Mouse (Mus musculus) frontal cortex, adult 2 months (tissue): ENCODE data around the gene H2afj. TPM values are rescaled to one million over a fixed set of nuclear protein-coding genes. Genes with fewer than 3 reads are reported as not detected.

Source experiments
- DNase-seq, 2 experiments: peaks; one replicate each; pipeline ENCODE4 v3.0.0; 2022; ENCODE audit warnings: low spot score in 1 of 2; ENCODE audit errors: extremely low spot score in 1 of 2
- polyA plus RNA-seq: library from polyadenylated mRNA; depleted of rRNA; stranded (reverse); fragments of >200 nt; gene quantifications from 2 replicates; pipeline ENCODE4 v1.2.3, GENCODE M21; 2012

The H2afj gene
- polyA plus RNA-seq, 1 experiment: 103 TPM

DNA sequence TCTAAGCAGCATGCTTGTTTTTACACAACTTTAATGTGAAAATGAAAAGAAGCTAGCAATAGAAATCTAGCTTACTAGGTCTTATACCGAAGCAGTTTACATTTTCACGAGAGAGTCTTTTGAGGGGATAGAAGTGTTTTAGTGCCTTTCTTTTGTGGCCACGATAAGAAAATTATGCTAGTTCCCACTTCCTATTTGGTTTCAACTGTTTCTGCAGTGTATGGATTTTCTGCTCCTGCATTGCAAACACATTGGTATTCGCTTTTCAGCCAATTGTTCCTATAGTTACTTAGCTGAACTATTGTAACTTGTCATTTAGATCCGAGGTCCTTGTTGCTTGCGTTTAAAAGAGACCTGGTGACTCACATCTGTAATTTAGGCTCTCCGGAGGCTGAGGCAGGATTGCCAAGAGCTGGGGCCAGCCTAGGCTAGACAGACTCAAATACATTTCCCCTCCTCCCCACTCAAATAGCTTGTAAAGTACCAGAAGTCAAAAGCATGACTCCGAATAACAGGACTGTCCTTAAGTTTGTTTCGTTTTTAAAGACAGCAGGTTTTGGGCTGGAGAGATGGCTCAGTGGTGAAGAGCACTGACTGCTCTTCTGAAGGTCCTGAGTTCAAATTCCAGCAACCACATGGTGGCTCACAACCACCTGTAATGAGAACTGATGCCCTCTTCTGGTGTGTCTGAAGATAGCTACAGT is 3.2 kb upstream of the H2afj start:
- DNase-seq: no peak

- no peak for DNase-seq
Observed at GRCm38 (mm10) chr6:136805409-136805775, 2.7 kb upstream of the H2afj start.

DNA sequence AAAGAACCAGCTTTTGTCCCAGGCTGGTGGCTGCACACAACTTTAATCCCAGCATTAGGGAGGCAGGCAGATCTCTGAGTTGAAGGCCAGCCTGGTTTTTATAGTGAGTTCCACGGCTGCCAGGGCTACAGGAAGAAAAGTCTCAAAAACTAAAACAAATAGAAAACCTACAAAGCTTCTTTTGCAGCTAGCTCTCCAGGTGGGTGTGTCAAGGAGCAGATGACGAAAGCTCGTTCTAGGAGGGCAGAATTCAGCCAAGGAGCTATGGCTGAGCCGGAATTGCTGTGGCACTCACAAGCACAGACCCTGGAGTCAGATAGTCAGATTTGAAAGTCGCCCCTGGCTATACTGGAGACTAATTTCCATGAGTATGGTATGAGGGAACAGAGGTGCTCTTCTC is 1.2 kb upstream of the H2afj start:
- no peak for DNase-seq

DNA sequence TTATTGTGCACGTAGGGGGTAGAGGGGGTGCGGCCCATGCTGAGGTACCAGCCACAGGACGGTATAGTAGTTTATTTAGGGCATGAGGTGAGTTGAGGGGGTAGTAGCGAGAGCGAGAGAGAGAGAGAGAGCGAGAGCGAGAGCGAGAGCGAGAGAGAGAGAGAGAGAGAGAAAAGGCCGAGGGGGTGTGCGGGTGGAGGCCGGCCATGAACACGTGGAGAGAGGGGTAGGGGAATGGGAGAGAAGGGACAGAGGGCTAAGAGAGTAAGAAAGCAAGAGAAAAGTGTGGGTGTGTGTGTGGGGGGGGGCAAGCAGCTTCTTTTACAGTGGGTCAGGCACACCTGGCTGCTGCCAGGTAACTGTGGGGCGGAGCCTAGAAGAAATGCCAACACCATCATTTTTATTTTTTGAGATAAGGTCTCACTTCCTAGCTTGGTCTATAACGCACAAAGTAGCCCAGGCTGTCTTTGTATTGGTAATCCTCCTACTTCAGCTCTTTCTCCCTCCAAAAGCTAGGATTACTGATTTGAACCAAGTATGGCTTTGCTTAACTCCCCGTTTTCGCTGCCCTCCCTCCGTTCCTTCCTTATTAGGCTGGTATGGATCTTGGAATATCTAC is 540 bp upstream of the H2afj start:
- DNase-seq: no peak

DNA sequence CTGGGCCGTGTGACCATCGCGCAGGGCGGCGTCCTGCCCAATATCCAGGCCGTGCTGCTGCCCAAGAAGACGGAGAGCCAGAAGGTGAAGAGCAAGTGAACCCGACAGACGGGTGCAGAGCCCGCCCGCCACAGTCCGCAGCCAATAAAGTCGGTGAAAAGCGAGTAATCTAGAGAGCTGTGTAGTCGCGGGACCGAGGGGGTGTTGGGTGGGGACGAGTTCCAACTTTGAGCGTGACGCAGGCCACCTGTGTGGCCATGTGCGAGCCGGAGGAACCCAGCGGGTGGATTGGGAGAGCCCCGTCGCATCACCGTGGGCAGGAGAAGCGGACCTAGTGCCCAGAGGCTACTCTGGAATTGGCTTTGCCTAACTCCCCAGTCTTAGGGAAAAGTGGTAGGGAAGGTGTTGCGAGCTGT is 595 bp downstream of the H2afj start:
- peak in 1 of 2 experiments; percentile 54 for DNase-seq

DNA sequence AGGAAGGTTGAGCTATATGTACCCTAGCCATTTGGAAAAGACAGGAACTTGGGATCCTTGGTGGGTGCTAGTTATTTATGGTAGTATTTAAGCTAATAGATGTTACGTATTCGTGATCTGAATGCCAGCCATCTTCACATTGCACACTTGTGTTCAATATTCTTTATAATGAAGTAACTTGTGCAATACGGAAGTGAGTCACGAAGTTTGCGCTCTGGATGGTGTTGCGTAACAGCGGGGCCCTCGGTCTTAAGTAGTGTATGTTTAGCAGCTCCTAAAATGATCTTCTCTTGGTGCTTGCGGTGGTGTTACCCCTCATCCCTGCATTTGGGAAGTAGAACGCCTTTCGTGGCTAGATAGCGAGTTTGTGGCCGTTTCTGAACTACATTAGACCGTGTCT is 1.0 kb downstream of the H2afj start:
- DNase-seq: peak in 1 of 2 experiments; percentile 57

- DNase-seq: no peak
Observed at GRCm38 (mm10) chr6:136809673-136810072, 1.6 kb downstream of the H2afj start.

DNA sequence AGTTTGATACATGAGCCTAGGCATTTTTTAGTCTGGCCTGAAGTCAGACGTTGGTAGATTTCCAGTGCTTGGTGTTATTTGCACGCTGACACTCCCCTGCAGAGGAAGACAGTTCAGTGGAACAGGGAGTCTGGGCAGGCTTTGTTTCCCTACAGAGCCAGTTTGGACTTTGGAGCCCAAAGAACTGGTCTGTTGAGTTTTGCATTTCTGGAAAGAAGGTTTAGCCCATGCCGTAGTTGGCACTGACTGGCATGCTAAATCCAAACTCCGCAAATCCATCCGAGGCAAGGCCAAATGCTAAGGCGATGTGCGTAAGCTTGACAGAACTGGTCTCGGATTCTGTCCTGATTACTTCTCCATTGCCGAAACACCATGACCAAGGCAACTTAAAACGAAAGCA is 3.2 kb downstream of the H2afj start:
- DNase-seq: no peak

DNA sequence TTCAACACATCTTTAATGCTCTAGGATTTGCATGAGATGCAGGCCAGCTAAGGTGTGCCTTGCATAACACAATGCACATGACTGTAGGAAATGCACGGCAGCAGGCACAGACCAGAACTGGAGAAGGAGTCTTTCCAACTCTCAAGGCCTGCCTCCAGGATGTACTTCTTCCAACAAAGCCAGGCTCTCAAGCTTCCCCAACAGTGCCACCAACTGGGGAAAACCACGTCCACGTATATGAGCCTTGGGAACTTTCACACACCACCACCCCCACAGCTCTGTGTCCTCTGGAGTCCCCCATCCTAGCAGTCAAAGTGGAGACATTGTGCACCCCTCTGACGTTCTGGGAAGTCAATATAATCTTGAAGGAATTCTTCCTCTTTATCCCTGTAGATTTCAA is 5.1 kb downstream of the H2afj start:
- DNase-seq: peak in 1 of 2 experiments; percentile 54

DNA sequence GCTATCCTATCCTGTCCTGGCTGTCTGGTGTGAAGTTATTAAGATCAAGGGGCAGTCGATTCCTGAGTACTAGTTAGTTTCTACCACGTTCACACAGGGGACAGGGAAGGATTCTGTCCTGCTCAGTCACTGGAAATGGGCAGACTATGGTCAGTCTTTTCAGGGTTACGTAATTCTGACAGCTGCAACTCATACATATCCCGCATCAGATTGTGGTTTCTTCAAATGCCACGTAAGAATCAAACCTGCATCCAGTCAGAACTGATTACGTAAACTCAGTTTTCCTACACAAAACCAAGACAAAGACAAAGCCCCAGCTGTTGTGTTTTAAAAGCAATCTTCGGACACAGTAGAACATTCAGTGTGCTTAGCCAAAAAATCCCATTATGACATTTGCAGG is 7.3 kb downstream of the H2afj start:
- DNase-seq: no peak

GRCm38 (mm10) chr6:136816826-136817225 is 8.8 kb downstream of the H2afj start:
- no peak for DNase-seq

- DNase-seq: peak; percentile 91
Observed at GRCm38 (mm10) chr6:136817549-136817948, 9.5 kb downstream of the H2afj start.

- no peak for DNase-seq
Observed at GRCm38 (mm10) chr6:136820381-136820780, 12.3 kb downstream of the H2afj start.

- DNase-seq: no peak
Observed at GRCm38 (mm10) chr6:136821086-136821485, 13.0 kb downstream of the H2afj start.

GRCm38 (mm10) chr6:136824987-136825386 is 16.9 kb downstream of the H2afj start:
- DNase-seq: no peak

DNA sequence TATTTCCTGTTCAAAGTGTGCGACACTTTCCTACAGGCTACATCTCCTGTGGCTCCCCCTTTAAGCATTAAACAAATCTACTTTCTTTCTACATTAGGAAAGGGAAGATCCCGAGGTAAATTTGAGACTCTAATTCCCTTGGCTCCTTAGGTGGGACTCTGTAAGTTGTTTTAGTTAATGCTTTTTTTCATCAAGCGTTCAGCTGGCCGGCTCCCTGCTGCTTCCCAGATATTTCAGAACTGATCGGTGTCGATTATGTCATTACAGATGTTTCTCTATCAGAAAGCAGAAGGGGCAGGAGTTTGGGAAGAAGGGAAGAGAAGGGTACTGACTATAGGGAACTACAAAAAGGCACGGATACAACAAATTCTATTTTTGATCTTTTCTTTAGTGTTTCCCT is 19.1 kb downstream of the H2afj start:
- no peak for DNase-seq

DNA sequence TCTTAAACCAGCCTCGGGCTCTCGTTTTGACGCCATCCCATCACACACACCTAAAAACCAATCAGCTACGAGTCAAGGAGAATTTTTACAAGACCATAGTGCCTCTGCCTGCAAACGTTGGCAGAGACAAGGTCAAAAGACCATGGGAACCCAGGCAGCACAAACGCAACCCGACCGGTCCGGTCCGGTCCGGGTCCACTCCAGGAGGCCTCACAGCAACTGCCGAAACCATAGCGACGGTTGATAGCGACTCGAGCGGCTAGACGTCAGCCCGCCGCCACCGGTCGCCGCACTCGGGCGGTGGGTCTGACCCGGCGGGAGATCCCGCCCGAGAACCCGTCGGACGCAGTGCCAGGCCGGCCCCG is 19.5 kb downstream of the H2afj start, which contains the start of gene BC049715:
BC049715 (plus strand) TSS at position 111 of the 365 bp plus-strand sequence.
- DNase-seq: no peak

DNA sequence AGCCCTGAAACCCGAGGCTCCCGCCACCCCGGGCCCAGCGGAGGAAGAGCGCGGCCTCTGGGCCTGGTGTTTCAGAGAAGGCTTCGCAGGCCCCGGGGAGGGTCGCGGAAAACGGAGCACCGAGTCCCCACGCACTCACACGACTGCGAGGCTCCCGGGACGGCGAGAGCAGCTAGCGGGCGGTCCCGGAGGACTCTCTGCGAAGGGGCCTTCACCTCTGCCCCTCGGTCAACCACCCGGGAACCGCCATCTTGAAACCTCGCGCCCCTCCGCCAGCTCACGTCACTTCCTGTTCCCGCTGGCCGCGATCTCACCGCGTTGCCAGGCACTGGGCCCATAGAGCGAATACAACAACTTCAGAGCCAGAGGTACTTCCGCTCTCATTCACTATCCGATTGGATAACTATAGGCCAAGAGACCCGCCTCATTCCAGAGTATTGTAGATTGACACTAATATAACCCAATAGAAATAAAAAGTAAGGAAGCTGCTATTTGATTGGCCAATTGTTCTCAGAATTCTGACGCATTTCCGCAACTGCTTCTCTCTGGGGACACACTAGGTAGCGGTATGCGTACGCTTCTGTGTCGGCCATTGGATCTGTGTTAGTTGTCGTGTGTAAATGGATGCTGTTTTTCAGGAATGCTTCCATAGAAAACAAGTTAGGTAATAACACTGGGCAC is 20.0 kb downstream of the H2afj start, which contains the start of gene Wbp11:
Wbp11 (minus strand) TSS at position 353 of the 681 bp plus-strand sequence.
- DNase-seq: peak; percentile 97 to 98

- no peak for DNase-seq
Observed at GRCm38 (mm10) chr6:136828681-136829080, 20.6 kb downstream of the H2afj start.

DNA sequence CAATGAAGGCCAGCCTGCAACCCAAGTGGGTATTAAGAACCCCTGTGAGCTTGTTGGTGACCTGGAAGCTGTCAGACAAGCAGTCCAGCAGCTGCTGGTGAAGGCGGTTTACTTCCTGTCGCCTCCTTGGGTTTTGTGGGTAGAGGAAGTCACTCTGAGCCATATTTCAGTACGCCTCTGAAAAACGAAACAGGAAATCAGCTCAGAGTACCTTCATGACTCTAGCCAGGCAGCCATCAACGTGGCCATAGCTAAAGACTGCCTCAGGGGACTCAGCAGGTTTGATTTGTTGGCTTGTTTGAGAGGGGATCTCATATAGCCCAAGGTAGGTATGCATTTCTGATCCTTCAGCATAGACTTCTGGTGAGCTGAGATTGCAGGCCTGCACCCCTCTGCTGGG is 23.7 kb downstream of the H2afj start:
- no peak for DNase-seq

- no peak for DNase-seq
Observed at GRCm38 (mm10) chr6:136835352-136835751, 27.3 kb downstream of the H2afj start, which contains the start of gene Smco3. TSS of gene Smco3 (minus strand) at chr6:136835452.

- no peak for DNase-seq
Observed at GRCm38 (mm10) chr6:136837323-136837722, 29.3 kb downstream of the H2afj start.
